Mouse (Mus musculus): ENCODE results near the gene Psmc1.

DNA sequence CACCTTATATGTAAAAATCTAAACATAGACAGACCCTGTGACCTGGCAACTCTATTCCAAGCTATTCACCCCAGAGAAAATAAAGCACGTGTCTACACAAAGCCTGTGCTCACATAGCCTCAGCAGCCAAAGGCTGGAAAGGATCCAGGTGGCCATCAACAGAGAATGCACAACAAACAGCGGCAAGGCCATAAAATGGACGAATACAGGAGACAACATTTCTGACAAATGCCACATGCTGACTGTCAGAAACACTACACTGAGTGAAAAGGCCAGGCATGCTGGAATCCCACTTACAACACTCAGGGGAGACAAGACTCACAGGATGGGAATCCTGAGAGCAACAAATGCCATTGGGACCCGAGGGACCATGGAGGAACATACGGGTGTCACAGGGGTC is 34.3 kb downstream of the Psmc1 start:
- TF ChIP-seq CTCF (IDR thresholded peaks at IDR 0.05; ENCODE audit: low read depth) = no peak
- TF ChIP-seq EP300 (IDR thresholded peaks at IDR 0.05; ENCODE audit: low read depth) = no peak

Data from liver, postnatal 0 days (tissue).